Mouse (Mus musculus): ENCODE measurements at regions not wholly inside any gene's neighbourhood (a gene's known extent, or its start where the extent isn't known, plus 50 kb on each side); places are given as distances from the start of the nearest gene placed in this dataset.

GRCm38 (mm10) chr13:78444691-78445349 is 245.3 kb upstream of the Nr2f1 start:
- Histone ChIP-seq H3K9ac (no peak overlapping the region), H3K36me3 (replicated peaks) (no peaks in the 10 kb centered on the region), H3K4me1 (peaks cover 28% of the 10 kb centered on the region), H3K9me3 (no peaks in the 10 kb centered on the region), H3K27ac (peak overlapping the region; percentile 80), H3K4me3 (replicated peaks) (no peak overlapping the region), H3K27me3 (0 out of 2 replicates have a peak, but pooled peaks cover 3% of the 10 kb centered on the region), H3K4me2 (no peak overlapping the region)
- 44% methylated on average over 8 of the region's 8 CpGs for WGBS
- peak; percentile 12; the same call in 1 of the 2 replicates for ATAC-seq (ENCODE audit: low FRiP score)

- no peak for ATAC-seq (ENCODE audit: low FRiP score)
- peak overlapping the region; percentile 82 for H3K27ac ChIP-seq
- H3K36me3 ChIP-seq (replicated peaks): no peaks in the 10 kb centered on the region
- H3K9ac ChIP-seq: 0 out of 2 replicates have a peak overlapping the region, but pooled peaks have one; percentile 17
- H3K4me2 ChIP-seq: peak overlapping the region; percentile 54; the same call in 1 of the 2 replicates
- 44% methylated on average over 4 of the region's 4 CpGs for WGBS
- H3K4me1 ChIP-seq: peaks cover 26% of the 10 kb centered on the region
- no peaks in the 10 kb centered on the region for H3K27me3 ChIP-seq
- no peak overlapping the region for H3K4me3 ChIP-seq (replicated peaks)
- no peaks in the 10 kb centered on the region for H3K9me3 ChIP-seq
Measured at GRCm38 (mm10) chr13:78428469-78428868, 228.9 kb upstream of the Nr2f1 start.

GRCm38 (mm10) chr13:78428084-78428445 is 228.5 kb upstream of the Nr2f1 start:
- peak overlapping the region; percentile 54 for H3K4me2 ChIP-seq
- peak overlapping the region; percentile 82 for H3K27ac ChIP-seq
- peaks cover 26% of the 10 kb centered on the region for H3K4me1 ChIP-seq
- no peaks in the 10 kb centered on the region for H3K27me3 ChIP-seq
- no peaks in the 10 kb centered on the region for H3K36me3 ChIP-seq (replicated peaks)
- ATAC-seq (ENCODE audit: low FRiP score): no peak
- no peaks in the 10 kb centered on the region for H3K9me3 ChIP-seq
- peak overlapping the region; percentile 17; the same call in 1 of the 2 replicates for H3K9ac ChIP-seq
- WGBS: 4% methylated on average over 9 of the region's 9 CpGs
- peak overlapping the region; percentile 25 for H3K4me3 ChIP-seq (replicated peaks)

GRCm38 (mm10) chr13:78427141-78428083 is 227.9 kb upstream of the Nr2f1 start:
- H3K4me1 ChIP-seq: peaks cover 26% of the 10 kb centered on the region
- H3K27me3 ChIP-seq: no peaks in the 10 kb centered on the region
- 3% methylated on average over 24 of the region's 24 CpGs for WGBS
- H3K36me3 ChIP-seq (replicated peaks): no peaks in the 10 kb centered on the region
- H3K4me2 ChIP-seq: peak overlapping the region; percentile 54
- H3K9ac ChIP-seq: peak overlapping the region; percentile 42
- H3K4me3 ChIP-seq (replicated peaks): peak overlapping the region; percentile 25
- peak overlapping the region; percentile 82 for H3K27ac ChIP-seq
- H3K9me3 ChIP-seq: no peaks in the 10 kb centered on the region
- peak; percentile 95 for ATAC-seq (ENCODE audit: low FRiP score)

- peak overlapping the region; percentile 82 for H3K27ac ChIP-seq
- H3K27me3 ChIP-seq: no peaks in the 10 kb centered on the region
- H3K4me2 ChIP-seq: no peak overlapping the region
- no peak for ATAC-seq (ENCODE audit: low FRiP score)
- H3K9me3 ChIP-seq: no peaks in the 10 kb centered on the region
- peaks cover 26% of the 10 kb centered on the region for H3K4me1 ChIP-seq
- H3K4me3 ChIP-seq (replicated peaks): no peak overlapping the region
- no peak overlapping the region for H3K9ac ChIP-seq
- no peaks in the 10 kb centered on the region for H3K36me3 ChIP-seq (replicated peaks)
- 33% methylated on average over 8 of the region's 8 CpGs for WGBS
Measured at GRCm38 (mm10) chr13:78426306-78426921, 226.9 kb upstream of the Nr2f1 start.

DNA sequence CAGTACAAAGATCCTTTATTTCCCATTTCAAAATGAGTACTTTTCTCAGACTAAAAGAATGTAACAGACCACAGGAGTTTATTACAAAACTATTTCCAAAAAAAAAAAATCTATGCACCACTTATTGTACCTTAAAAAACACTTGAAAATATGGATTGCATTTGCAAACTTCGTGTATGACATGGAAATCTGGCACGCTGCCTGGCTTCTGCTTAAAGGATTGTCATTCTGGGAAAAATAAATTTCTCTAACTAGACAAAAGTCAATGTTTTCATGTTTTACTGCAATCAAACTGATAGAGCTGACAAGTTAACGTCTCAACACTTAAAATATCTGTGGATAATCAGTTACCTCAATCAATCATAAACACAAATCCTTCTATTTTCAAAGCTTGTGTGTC is 205.5 kb upstream of the Nr2f1 start:
- WGBS: 84% methylated on average over 3 of the region's 3 CpGs

DNA sequence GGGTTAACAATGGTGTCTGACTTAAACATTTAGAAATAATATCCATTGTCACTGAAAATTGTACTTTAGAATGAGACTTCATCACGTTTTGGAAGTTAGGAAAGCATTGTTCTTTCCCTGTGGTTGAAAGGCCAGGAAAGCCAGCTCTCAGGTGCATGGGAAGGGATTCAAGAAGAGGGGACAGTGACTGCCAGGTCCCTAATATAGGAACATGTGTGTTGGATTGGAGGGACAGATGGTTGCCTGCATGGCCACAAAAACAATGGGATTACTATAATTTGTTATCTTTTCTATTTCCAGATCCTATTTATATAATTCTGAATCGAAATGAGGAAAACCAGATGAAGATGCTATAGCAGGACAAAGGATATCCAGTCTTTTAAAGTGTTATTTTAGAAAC is 184.2 kb upstream of the Nr2f1 start:
- no peak for ATAC-seq (ENCODE audit: low FRiP score)
- Histone ChIP-seq H3K27ac (no peak overlapping the region), H3K4me2 (no peak overlapping the region), H3K27me3 (no peaks in the 10 kb centered on the region), H3K4me1 (no peaks in the 10 kb centered on the region), H3K4me3 (replicated peaks) (no peak overlapping the region), H3K9ac (no peak overlapping the region), H3K9me3 (no peaks in the 10 kb centered on the region; the same call in 1 of the 2 replicates), H3K36me3 (replicated peaks) (no peaks in the 10 kb centered on the region)
- WGBS: 73% methylated on average over 2 of the region's 2 CpGs

More for the DNA sequence above, 205.5 kb upstream of the Nr2f1 start:
- Histone ChIP-seq H3K27me3 (no peaks in the 10 kb centered on the region), H3K36me3 (replicated peaks) (no peaks in the 10 kb centered on the region), H3K4me1 (no peaks in the 10 kb centered on the region), H3K9me3 (no peaks in the 10 kb centered on the region), H3K4me3 (replicated peaks) (no peak overlapping the region), H3K27ac (no peak overlapping the region), H3K4me2 (no peak overlapping the region), H3K9ac (no peak overlapping the region)
- ATAC-seq (ENCODE audit: low FRiP score): no peak

DNA sequence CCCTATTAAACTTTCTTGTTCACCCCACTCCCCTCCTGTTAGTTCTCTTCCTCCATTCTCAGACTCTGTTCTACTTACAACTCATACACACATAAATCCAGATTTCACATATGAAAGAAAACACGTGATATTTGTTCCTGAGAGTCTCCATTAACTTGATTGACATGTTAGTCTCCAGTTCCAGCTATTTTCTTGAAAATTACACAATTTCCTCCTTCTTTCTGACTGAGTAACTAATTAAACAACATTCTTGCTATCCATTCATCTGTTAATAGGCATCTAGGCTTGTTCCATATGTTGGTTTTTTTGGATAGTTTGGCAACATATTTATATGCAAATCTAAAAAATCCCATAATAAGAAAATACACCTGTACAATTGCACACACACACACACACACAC is 161.7 kb upstream of the Nr2f1 start:
- Histone ChIP-seq H3K4me3 (replicated peaks) (no peak overlapping the region), H3K4me1 (no peaks in the 10 kb centered on the region), H3K27me3 (no peaks in the 10 kb centered on the region), H3K9ac (no peak overlapping the region), H3K36me3 (replicated peaks) (no peaks in the 10 kb centered on the region), H3K27ac (no peak overlapping the region), H3K4me2 (no peak overlapping the region), H3K9me3 (no peaks in the 10 kb centered on the region)
- 59% methylated on average over 1 of the region's 1 CpGs for WGBS
- no peak for ATAC-seq (ENCODE audit: low FRiP score)

- no peak for ATAC-seq (ENCODE audit: low FRiP score)
- Histone ChIP-seq H3K36me3 (replicated peaks) (no peaks in the 10 kb centered on the region), H3K4me1 (no peaks in the 10 kb centered on the region; the same call in 1 of the 2 replicates), H3K4me3 (replicated peaks) (no peak overlapping the region), H3K4me2 (no peak overlapping the region), H3K9ac (no peak overlapping the region), H3K27me3 (no peaks in the 10 kb centered on the region), H3K9me3 (no peaks in the 10 kb centered on the region), H3K27ac (no peak overlapping the region)
- WGBS: 80% methylated on average over 3 of the region's 3 CpGs
Measured at GRCm38 (mm10) chr13:78348830-78349229, 149.3 kb upstream of the Nr2f1 start.

GRCm38 (mm10) chr13:78324443-78325206 is 125.1 kb upstream of the Nr2f1 start:
- peak; percentile 77; the same call in 1 of the 2 replicates for ATAC-seq (ENCODE audit: low FRiP score)
- Histone ChIP-seq H3K4me3 (replicated peaks) (no peak overlapping the region), H3K4me2 (no peak overlapping the region), H3K27ac (no peak overlapping the region), H3K4me1 (no peaks in the 10 kb centered on the region), H3K9me3 (no peaks in the 10 kb centered on the region), H3K9ac (no peak overlapping the region), H3K36me3 (replicated peaks) (no peaks in the 10 kb centered on the region), H3K27me3 (no peaks in the 10 kb centered on the region)
- WGBS: 57% methylated on average over 4 of the region's 4 CpGs

DNA sequence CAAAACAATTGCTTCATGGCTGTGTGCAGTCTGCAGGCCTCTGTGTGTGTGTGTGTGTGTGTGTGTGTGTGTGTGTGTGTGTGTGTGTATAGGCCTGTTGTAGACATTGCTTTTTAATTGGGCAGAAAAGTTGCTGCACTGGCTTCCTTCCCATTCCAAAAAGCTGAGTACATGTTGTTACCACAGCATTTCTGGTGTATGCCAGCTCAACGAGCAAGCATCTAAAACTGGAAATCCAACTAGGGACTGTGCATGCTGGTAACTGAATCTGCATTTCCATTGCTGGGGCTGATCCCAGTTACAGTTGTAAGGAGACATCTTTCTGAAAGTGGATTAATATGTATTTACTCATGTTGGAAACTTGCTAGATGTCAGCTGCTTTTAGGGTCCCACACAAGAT is 123.6 kb upstream of the Nr2f1 start:
- Histone ChIP-seq H3K4me3 (replicated peaks) (no peak overlapping the region), H3K4me2 (no peak overlapping the region), H3K9me3 (no peaks in the 10 kb centered on the region; the same call in 1 of the 2 replicates), H3K4me1 (no peaks in the 10 kb centered on the region), H3K27me3 (no peaks in the 10 kb centered on the region), H3K9ac (no peak overlapping the region), H3K36me3 (replicated peaks) (no peaks in the 10 kb centered on the region), H3K27ac (no peak overlapping the region)
- ATAC-seq (ENCODE audit: low FRiP score): no peak
- 83% methylated on average over 1 of the region's 1 CpGs for WGBS
